Comparison of ENCODE assay signal across 8 mouse cellular contexts in the genomic region with DNA sequence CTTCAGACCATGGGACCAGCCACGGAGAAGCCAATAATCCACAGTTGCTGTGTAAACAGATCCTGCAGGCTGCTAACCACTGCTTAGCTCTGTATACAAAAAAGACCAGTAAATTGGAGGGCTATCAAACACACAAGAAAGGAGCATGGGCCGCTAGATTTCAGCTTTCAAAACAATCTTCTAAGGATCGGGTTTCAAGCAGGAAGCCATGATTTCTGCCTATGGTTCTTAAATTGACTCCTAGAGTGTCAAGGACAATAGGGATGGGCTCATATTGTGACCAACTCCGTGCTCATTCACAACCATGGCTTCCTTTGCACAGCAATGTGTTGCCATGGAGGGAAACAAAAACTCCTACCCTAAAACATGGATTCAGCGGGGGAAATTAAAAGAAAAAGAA. TPM values are rescaled to one million over a fixed set of nuclear protein-coding genes. Genes with fewer than 3 reads are reported as not detected.
DNase-seq lines count a peak whose midpoint lies in the region; ATAC-seq and TF ChIP-seq lines count a peak whose summit lies in the region.

No protein-coding gene starts in this region.

- TF ChIP-seq CTCF in bone marrow macrophage, adult 2 months (IDR thresholded peaks at IDR 0.05; ENCODE audit: low read depth, low read length), result no peak
- TF ChIP-seq CTCF in thymus, adult 2 months (IDR thresholded peaks at IDR 0.05; ENCODE audit: borderline replicate concordance, control insufficient read depth, extremely low read depth, insufficient read depth, low read length, poor library complexity), result no peak

- H3K9me3 ChIP-seq in heart, embryonic 15.5 days (replicated peaks), result no peaks in the 10 kb centered on the region
- no peaks in the 10 kb centered on the region for H3K9me3 ChIP-seq in forebrain, embryonic 15.5 days

- peak overlapping the region; percentile 88 for H3K4me3 ChIP-seq in heart, embryonic 15.5 days
- H3K4me3 ChIP-seq in bone marrow macrophage, adult 2 months (ENCODE audit: insufficient read depth, low read length), result peak overlapping the region; percentile 96
- H3K4me3 ChIP-seq in forebrain, embryonic 15.5 days, result peak overlapping the region; percentile 83
- H3K4me3 ChIP-seq in thymus, adult 2 months (ENCODE audit: control insufficient read depth, insufficient read depth, low read length), result no peak overlapping the region

- H3K4me2 ChIP-seq in heart, embryonic 15.5 days, result peak overlapping the region; percentile 76
- peak overlapping the region; percentile 85 for H3K4me2 ChIP-seq in forebrain, embryonic 15.5 days (replicated peaks)

- WGBS in heart, embryonic 15.5 days, result 40% methylated on average over 5 of the region's 5 CpGs
- whole genome bisulfite sequencing in forebrain, embryonic 15.5 days, result 2% methylated on average over 5 of the region's 5 CpGs
- 26% methylated on average over 5 of the region's 5 CpGs for WGBS in thymus, adult 2 months

- ATAC-seq in heart, embryonic 15.5 days (replicated peaks; ENCODE audit: insufficient number of reproducible peaks, insufficient read depth, low FRiP score, low read depth), result no peak
- no peak for ATAC-seq in forebrain, embryonic 15.5 days (replicated peaks)

- no peak for DNase-seq in heart, adult 8-10 months (ENCODE audit: low spot score)
- DNase-seq in mesoderm, embryonic 11.5 days (ENCODE audit: low read depth, low spot score), result peak; percentile 23
- no peak for DNase-seq in frontal cortex, postnatal 36 days (ENCODE audit: low spot score in 2 of 2)
- no peak for DNase-seq in left cerebral cortex, postnatal 25 days (ENCODE audit: low spot score in 2 of 2)
- no peak for DNase-seq in thymus, adult 2 months

- H3K27ac ChIP-seq in heart, embryonic 15.5 days, result 0 out of 2 replicates have a peak overlapping the region, but pooled peaks have one; percentile 21
- 0 out of 2 replicates have a peak overlapping the region, but pooled peaks have one; percentile 11 for H3K27ac ChIP-seq in bone marrow macrophage, adult 2 months (ENCODE audit: insufficient read depth, low read depth, low read length)
- H3K27ac ChIP-seq in forebrain, embryonic 15.5 days (replicated peaks), result peak overlapping the region; percentile 98
- no peak overlapping the region; the same call in 1 of the 2 replicates for H3K27ac ChIP-seq in thymus, adult 2 months (ENCODE audit: control insufficient read depth, insufficient read depth, low read length)

- intact Hi-C loops in left cerebral cortex, postnatal 25 days (cut with DNase I), result no loop called here

- peaks cover 13% of the 10 kb centered on the region for H3K4me1 ChIP-seq in heart, embryonic 15.5 days (replicated peaks)
- peaks cover 15% of the 10 kb centered on the region for H3K4me1 ChIP-seq in bone marrow macrophage, adult 2 months (ENCODE audit: control insufficient read depth, insufficient read depth, low read length)
- H3K4me1 ChIP-seq in forebrain, embryonic 15.5 days, result peaks cover 26% of the 10 kb centered on the region
- peaks cover 26% of the 10 kb centered on the region for H3K4me1 ChIP-seq in thymus, adult 2 months (replicated peaks; ENCODE audit: control insufficient read depth, insufficient read depth, low read length)

- no peak for TF ChIP-seq POLR2A in bone marrow macrophage, adult 2 months (IDR thresholded peaks at IDR 0.05; ENCODE audit: borderline replicate concordance, low read depth, low read length)
- TF ChIP-seq POLR2A in thymus, adult 2 months (IDR thresholded peaks at IDR 0.05; ENCODE audit: control insufficient read depth, extremely low read depth, insufficient read depth, low read length, poor library complexity), result no peak

- H3K27me3 ChIP-seq in heart, embryonic 15.5 days, result no peaks in the 10 kb centered on the region
- H3K27me3 ChIP-seq in forebrain, embryonic 15.5 days, result no peaks in the 10 kb centered on the region
- H3K27me3 ChIP-seq in thymus, adult 2 months (ENCODE audit: control insufficient read depth, insufficient read depth, low read length), result no peaks in the 10 kb centered on the region

- no peak overlapping the region for H3K9ac ChIP-seq in heart, embryonic 15.5 days
- peak overlapping the region; percentile 99 for H3K9ac ChIP-seq in forebrain, embryonic 15.5 days (replicated peaks)

- H3K36me3 ChIP-seq in heart, embryonic 15.5 days, result no peaks in the 10 kb centered on the region
- peaks cover 18% of the 10 kb centered on the region; the same call in 1 of the 2 replicates for H3K36me3 ChIP-seq in forebrain, embryonic 15.5 days
- H3K36me3 ChIP-seq in thymus, adult 2 months (ENCODE audit: control insufficient read depth, insufficient read depth, low read length), result peaks cover 9% of the 10 kb centered on the region; the same call in 1 of the 2 replicates

RNA-seq across cellular contexts. Expression of a gene that starts 3.1 kb away (rescaled TPM):
- 7.0 and 9.2 TPM in 2 replicates for polyA plus RNA-seq in heart, embryonic 15.5 days (2015; fragmentation: Nextera tagmentation; extraction: Ambion mirVana)
- 1 to 10 TPM; 3.5 to 6.6 (median 4.9) TPM for total RNA-seq in heart, adult 8-10 months (2022)
- polyA plus RNA-seq in bone marrow macrophage, adult 2 months (2012; ENCODE audit: insufficient read depth, insufficient read length, missing spikeins), result 146 and 151 TPM in 2 replicates
- polyA plus RNA-seq in forebrain, embryonic 15.5 days (2015; fragmentation: Nextera tagmentation; extraction: Ambion mirVana), result 38.1 and 42.4 TPM in 2 replicates
- total RNA-seq in left cerebral cortex, postnatal 25 days (2021), result 10 to 100 TPM; 32.7 to 34.7 TPM
- polyA plus RNA-seq in thymus, adult 2 months (2012; rRNA removed), result 71.3 and 98.8 TPM in 2 replicates
